Mouse (Mus musculus) retina, adult 2 months (tissue): Measurements from ENCODE around the gene Traf4.

Experiments used
- DNase-seq: peaks from one replicate; pipeline ENCODE4 v3.0.0-alpha.2; 2012; ENCODE audit warnings: low read depth, low spot score

Gene Traf4

GRCm38 (mm10) chr11:78167257-78167959 lies 2.0 kb upstream of the Traf4 start:
- no peak for DNase-seq

GRCm38 (mm10) chr11:78166640-78167039 lies 1.3 kb upstream of the Traf4 start:
- DNase-seq = no peak

- no peak for DNase-seq
Measured at GRCm38 (mm10) chr11:78166161-78166560, 772 bp upstream of the Traf4 start.

GRCm38 (mm10) chr11:78165761-78166109 lies 346 bp upstream of the Traf4 start:
- no peak for DNase-seq

- no peak for DNase-seq
Measured at GRCm38 (mm10) chr11:78164604-78164923, 825 bp downstream of the Traf4 start.

GRCm38 (mm10) chr11:78163681-78164603 lies 1.4 kb downstream of the Traf4 start:
- no peak for DNase-seq

GRCm38 (mm10) chr11:78163045-78163444 lies 2.3 kb downstream of the Traf4 start:
- DNase-seq = no peak

GRCm38 (mm10) chr11:78162504-78162903 lies 2.9 kb downstream of the Traf4 start:
- no peak for DNase-seq

- no peak for DNase-seq
Measured at GRCm38 (mm10) chr11:78161968-78162367, 3.4 kb downstream of the Traf4 start.

GRCm38 (mm10) chr11:78161169-78161568 lies 4.2 kb downstream of the Traf4 start:
- no peak for DNase-seq

- DNase-seq = no peak
Measured at GRCm38 (mm10) chr11:78160675-78161074, 4.7 kb downstream of the Traf4 start.

GRCm38 (mm10) chr11:78160171-78160570 lies 5.2 kb downstream of the Traf4 start:
- no peak for DNase-seq

- DNase-seq = no peak
Measured at GRCm38 (mm10) chr11:78159557-78159956, 5.8 kb downstream of the Traf4 start.

GRCm38 (mm10) chr11:78159096-78159495 lies 6.3 kb downstream of the Traf4 start:
- DNase-seq = peak; percentile 67

- no peak for DNase-seq
Measured at GRCm38 (mm10) chr11:78156156-78156699, 9.2 kb downstream of the Traf4 start.

GRCm38 (mm10) chr11:78155674-78156073 lies 9.7 kb downstream of the Traf4 start:
- no peak for DNase-seq

GRCm38 (mm10) chr11:78153778-78154177 lies 11.6 kb downstream of the Traf4 start:
- DNase-seq = no peak

GRCm38 (mm10) chr11:78152299-78153231 lies 12.8 kb downstream of the Traf4 start:
- DNase-seq = no peak

- no peak for DNase-seq
Measured at GRCm38 (mm10) chr11:78151161-78151560, 14.2 kb downstream of the Traf4 start.

- DNase-seq = no peak
Measured at GRCm38 (mm10) chr11:78146707-78147543, 18.5 kb downstream of the Traf4 start.

- no peak for DNase-seq
Measured at GRCm38 (mm10) chr11:78146168-78146567, 19.2 kb downstream of the Traf4 start.
